Mouse (Mus musculus) heart, adult 2 months (tissue): ENCODE data around the gene Aars2. TPM values are rescaled to one million over a fixed set of nuclear protein-coding genes. Genes with fewer than 3 reads are reported as not detected.

Source experiments
- DNase-seq, 2 experiments: peaks; one replicate each; pipeline ENCODE4 v3.0.0; 2021
- H3K27ac ChIP-seq: fragments of 200-600 bp; 2 replicates; pipeline ENCODE4 v1.8.1; 2022
- H3K27me3 ChIP-seq: fragments of 200-500 bp; 2 replicates; pipeline ENCODE4 v1.6.1; 2012; ENCODE audit warnings: mild to moderate bottlenecking, low read length, inconsistent platforms, mixed read lengths; ENCODE audit not compliant: control insufficient read depth, insufficient read depth
- H3K36me3 ChIP-seq: fragments of 200-500 bp; 2 replicates; pipeline ENCODE4 v1.6.1; 2012; ENCODE audit warnings: low read length, inconsistent platforms; ENCODE audit not compliant: control insufficient read depth, insufficient read depth
- H3K4me1 ChIP-seq: fragments of 200-500 bp; 2 replicates; pipeline ENCODE4 v1.6.1; 2011; ENCODE audit warnings: low read length; ENCODE audit not compliant: control insufficient read depth, insufficient read depth
- H3K4me3 ChIP-seq: fragments of 200-600 bp; 2 replicates; pipeline ENCODE4 v1.8.1; 2022
- H3K79me2 ChIP-seq: fragments of 200-500 bp; replicated peaks from 2 replicates; pipeline ENCODE4 v1.6.1; 2012; ENCODE audit warnings: mild to moderate bottlenecking, inconsistent platforms, low read length, moderate library complexity, mixed read lengths; ENCODE audit not compliant: control insufficient read depth, insufficient read depth
- H3K9ac ChIP-seq: fragments of 200-500 bp; 2 replicates; pipeline ENCODE4 v1.6.1; 2012; ENCODE audit warnings: low read depth, mild to moderate bottlenecking, control low read depth, inconsistent platforms, low read length, mixed read lengths
- CTCF ChIP-seq: fragments of 200-600 bp; IDR thresholded peaks from 2 replicates; pipeline ENCODE4 v1.8.1; 2022; ENCODE audit warnings: antibody characterized with exemption, mild to moderate bottlenecking, moderate library complexity
- EP300 ChIP-seq: fragments of 200-500 bp; IDR thresholded peaks from 2 replicates; pipeline ENCODE4 v1.6.1; 2011; ENCODE audit warnings: low read depth, low read length, control low read depth; ENCODE audit not compliant: insufficient read depth
- POLR2A ChIP-seq: fragments of 200-500 bp; IDR thresholded peaks from 2 replicates; pipeline ENCODE4 v1.6.1; 2011; ENCODE audit warnings: mild to moderate bottlenecking, low read depth, low read length, control low read depth; ENCODE audit not compliant: insufficient read depth
- WGBS: fragments of 180-500 bp; shearing (Covaris S2); methylation state at CpG from one replicate; pipeline ENCODE4 v1.1.7; 2018; 5-methylcytosine and 5-hydroxymethylcytosine counted together
- intact Hi-C: fragments of 180-260 bp; cut with DNase I; formaldehyde crosslinking; loops from one replicate; pipeline ENCODE4 v1.15.1; 2025
- polyA plus RNA-seq: library from polyadenylated mRNA; depleted of rRNA; stranded (reverse); fragments of >200 nt; gene quantifications from 2 replicates; pipeline ENCODE4 v1.2.3, GENCODE M21; 2012
- total RNA-seq, 2 experiments: library from RNA; stranded (reverse); gene quantifications; 2 replicates each; pipeline ENCODE4 v1.2.3; 2021

The Aars2 gene
- total and polyA plus RNA-seq, 3 experiments, result 17.2 to 18.4 (median 17.6) TPM

- Histone ChIP-seq H3K36me3 (no peaks in the 10 kb centered on the region), H3K4me3 (no peak overlapping the region), H3K4me1 (no peaks in the 10 kb centered on the region), H3K27me3 (no peaks in the 10 kb centered on the region), H3K27ac (no peak overlapping the region), H3K79me2 (no peaks in the 10 kb centered on the region), H3K9ac (no peak overlapping the region)
- intact Hi-C loops, result no loop called here
- DNase-seq, result no peak
- 67% methylated on average over 2 of the region's 2 CpGs for WGBS
- TF ChIP-seq POLR2A (no peak), EP300 (no peak), CTCF (peak; percentile 15; the same call in 1 of the 2 replicates)
Measured at GRCm38 (mm10) chr17:45466701-45467100, 39.9 kb upstream of the Aars2 start.

GRCm38 (mm10) chr17:45468302-45468701, 38.3 kb upstream of the Aars2 start:
- intact Hi-C loops, result no loop called here
- DNase-seq, result no peak
- Histone ChIP-seq H3K27ac (no peak overlapping the region), H3K9ac (no peak overlapping the region), H3K79me2 (no peaks in the 10 kb centered on the region), H3K4me3 (no peak overlapping the region), H3K27me3 (no peaks in the 10 kb centered on the region), H3K4me1 (no peaks in the 10 kb centered on the region), H3K36me3 (no peaks in the 10 kb centered on the region)
- 81% methylated on average over 5 of the region's 5 CpGs for WGBS
- TF ChIP-seq POLR2A (no peak), EP300 (no peak), CTCF (no peak)

DNA sequence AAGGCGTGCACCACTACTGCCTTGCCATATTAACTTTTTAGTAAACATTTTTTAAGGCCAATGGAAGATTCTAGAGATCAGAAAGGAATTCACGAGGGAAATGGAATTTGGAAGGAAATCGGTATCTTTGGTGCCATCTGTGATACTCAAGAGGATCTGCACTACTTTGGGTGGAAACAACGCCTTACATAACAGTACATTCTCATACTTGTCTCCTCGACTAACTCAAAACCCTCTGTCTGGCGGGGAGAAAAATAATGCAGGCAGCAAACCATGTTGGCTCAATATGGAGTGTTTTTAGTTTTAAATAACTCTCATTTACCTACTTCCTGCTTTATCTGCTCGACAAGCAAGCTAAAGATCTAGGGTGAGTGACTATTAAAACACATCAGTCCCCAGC, 35.9 kb upstream of the Aars2 start:
- intact Hi-C loops, result no loop called here
- Histone ChIP-seq H3K79me2 (no peaks in the 10 kb centered on the region), H3K4me3 (no peak overlapping the region), H3K27ac (no peak overlapping the region), H3K27me3 (no peaks in the 10 kb centered on the region), H3K9ac (no peak overlapping the region), H3K36me3 (no peaks in the 10 kb centered on the region), H3K4me1 (peaks cover 1% of the 10 kb centered on the region)
- WGBS, result 74% methylated on average over 7 of the region's 7 CpGs
- DNase-seq, result no peak
- TF ChIP-seq POLR2A, result no peak
- TF ChIP-seq EP300, result no peak
- TF ChIP-seq CTCF, result no peak

DNA sequence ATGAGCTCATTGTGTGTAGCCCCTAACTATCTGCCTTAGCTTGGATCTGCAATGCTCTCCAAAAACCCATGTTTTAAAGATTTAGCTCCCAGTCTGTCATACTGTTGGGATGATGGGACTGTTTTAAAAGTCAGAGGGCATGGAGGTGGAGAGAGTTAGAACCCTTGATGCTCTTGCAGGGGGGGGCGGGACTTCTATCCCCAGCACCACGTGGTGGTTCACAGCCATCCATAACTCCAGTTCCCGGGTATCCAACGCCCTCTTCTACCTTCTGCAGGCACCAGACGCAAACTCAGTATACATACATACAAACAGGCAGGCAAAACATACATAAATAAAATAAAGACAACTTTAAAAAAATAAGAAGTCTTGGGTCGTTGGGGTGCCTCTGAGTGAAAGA, 33.0 kb upstream of the Aars2 start:
- no peak overlapping the region for H3K9ac ChIP-seq
- no peak for TF ChIP-seq CTCF
- TF ChIP-seq POLR2A, result no peak
- TF ChIP-seq EP300, result no peak
- no peak for DNase-seq
- WGBS, result 74% methylated on average over 6 of the region's 6 CpGs
- H3K36me3 ChIP-seq, result no peaks in the 10 kb centered on the region
- intact Hi-C loops, result no loop called here
- H3K4me3 ChIP-seq, result no peak overlapping the region
- peaks cover 1% of the 10 kb centered on the region for H3K4me1 ChIP-seq
- H3K27me3 ChIP-seq, result no peaks in the 10 kb centered on the region
- no peaks in the 10 kb centered on the region for H3K79me2 ChIP-seq
- H3K27ac ChIP-seq, result no peak overlapping the region

DNA sequence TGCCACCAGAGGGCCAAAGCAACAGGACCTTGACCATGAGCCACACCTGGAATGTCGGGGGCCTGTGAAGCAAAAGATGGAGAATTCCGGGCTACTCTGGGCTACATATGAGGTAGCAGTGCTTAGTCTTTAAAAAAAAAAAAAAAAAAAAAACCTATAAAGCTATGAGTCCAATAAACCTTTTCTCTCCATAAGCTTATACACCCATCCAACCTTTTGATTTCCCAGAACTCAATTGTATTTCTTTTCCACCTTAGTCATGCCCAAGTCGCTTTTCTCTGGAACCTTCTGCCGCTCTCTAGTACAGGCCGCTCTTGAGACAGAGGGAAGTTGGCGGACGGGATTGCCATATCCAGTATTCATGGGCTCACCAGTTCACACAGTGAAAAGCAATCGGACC, 32.5 kb upstream of the Aars2 start:
- Histone ChIP-seq H3K79me2 (no peaks in the 10 kb centered on the region), H3K9ac (no peak overlapping the region), H3K27me3 (no peaks in the 10 kb centered on the region), H3K4me3 (0 out of 2 replicates have a peak overlapping the region, but pooled peaks have one; percentile 48), H3K27ac (no peak overlapping the region), H3K4me1 (peaks cover 1% of the 10 kb centered on the region), H3K36me3 (no peaks in the 10 kb centered on the region)
- DNase-seq, result no peak
- WGBS, result 76% methylated on average over 8 of the region's 8 CpGs
- TF ChIP-seq CTCF (no peak), POLR2A (no peak), EP300 (no peak)
- intact Hi-C loops, result no loop called here

GRCm38 (mm10) chr17:45474669-45475465, 31.8 kb upstream of the Aars2 start, which contains the start of gene Spats1:
Spats1 (minus strand) TSS chr17:45475415.
- H3K27me3 ChIP-seq, result no peaks in the 10 kb centered on the region
- H3K27ac ChIP-seq, result no peak within 1 kb of the TSS
- no peaks in the 10 kb centered on the region for H3K79me2 ChIP-seq
- peak within 1 kb of the TSS; percentile 48 for H3K4me3 ChIP-seq
- WGBS, result 2% methylated on average over 30 of the region's 30 CpGs
- H3K36me3 ChIP-seq, result no peaks in the 10 kb centered on the region
- TF ChIP-seq POLR2A (no peak), CTCF (no peak), EP300 (no peak)
- peak; percentile 51 to 62 for DNase-seq
- peaks cover 1% of the 10 kb centered on the region for H3K4me1 ChIP-seq
- H3K9ac ChIP-seq, result no peak within 1 kb of the TSS
- intact Hi-C loops, result no loop called here
